Mouse (Mus musculus): ENCODE measurements around the gene Camta1. TPM values are rescaled to one million over a fixed set of nuclear protein-coding genes. Genes with fewer than 3 reads are reported as not detected.
A peak's percentile ranks its signal among the peaks of the same experiment; 100 is the strongest.

Camta1 gene
- total RNA-seq, 2 experiments from 2014 or later = 66.1 to 84.1 TPM

GRCm38 (mm10) chr4:151876400-151876799 lies 14.7 kb upstream of the Camta1 start:
- intact Hi-C loops (cut with DNase I; ENCODE audit: low total_unique reads) = no loop called here

GRCm38 (mm10) chr4:151863511-151863910 lies 1.8 kb upstream of the Camta1 start:
- no peak for DNase-seq
- intact Hi-C loops (cut with DNase I; ENCODE audit: low total_unique reads) = loop anchor here (10.0 kb wide), 1 partner anchor 61 kb away; no protein-coding TSS in a partner anchor

More at GRCm38 (mm10) chr4:151876400-151876799, 14.7 kb upstream of the Camta1 start:
- no peak for DNase-seq

- intact Hi-C loops (cut with DNase I; ENCODE audit: low total_unique reads) = loop anchor here (10.0 kb wide), 1 partner anchor 63 kb away; no protein-coding TSS in a partner anchor
- DNase-seq = no peak
Measured at GRCm38 (mm10) chr4:151861471-151861805, 238 bp downstream of the Camta1 start.

GRCm38 (mm10) chr4:151860441-151861331 lies 990 bp downstream of the Camta1 start:
- intact Hi-C loops (cut with DNase I; ENCODE audit: low total_unique reads) = loop anchor here (10.0 kb wide), 1 partner anchor 64 kb away; no protein-coding TSS in a partner anchor

GRCm38 (mm10) chr4:151859275-151859674 lies 2.4 kb downstream of the Camta1 start:
- intact Hi-C loops (cut with DNase I; ENCODE audit: low total_unique reads) = loop anchor here (5.0 to 10.0 kb wide), 2 partner anchors 247 to 704 kb away; no protein-coding TSS in a partner anchor
- DNase-seq = no peak

More at GRCm38 (mm10) chr4:151860441-151861331, 990 bp downstream of the Camta1 start:
- peak; percentile 42 for DNase-seq

GRCm38 (mm10) chr4:151853949-151854348 lies 7.7 kb downstream of the Camta1 start:
- intact Hi-C loops (cut with DNase I; ENCODE audit: low total_unique reads) = loop anchor here (5.0 to 10.0 kb wide), 2 partner anchors 77 to 699 kb away; no protein-coding TSS in a partner anchor
- no peak for DNase-seq

- intact Hi-C loops (cut with DNase I; ENCODE audit: low total_unique reads) = loop anchor here (5.0 to 10.0 kb wide), 2 partner anchors 74 to 696 kb away; no protein-coding TSS in a partner anchor
- peak; percentile 26 for DNase-seq
Measured at GRCm38 (mm10) chr4:151851179-151851578, 10.5 kb downstream of the Camta1 start.

GRCm38 (mm10) chr4:151842591-151842990 lies 19.1 kb downstream of the Camta1 start:
- intact Hi-C loops (cut with DNase I; ENCODE audit: low total_unique reads) = no loop called here
- no peak for DNase-seq

- DNase-seq = no peak
- intact Hi-C loops (cut with DNase I; ENCODE audit: low total_unique reads) = no loop called here
Measured at GRCm38 (mm10) chr4:151838518-151838917, 23.2 kb downstream of the Camta1 start.

GRCm38 (mm10) chr4:151835860-151836259 lies 25.8 kb downstream of the Camta1 start:
- intact Hi-C loops (cut with DNase I; ENCODE audit: low total_unique reads) = no loop called here
- no peak for DNase-seq

- no peak for DNase-seq
- intact Hi-C loops (cut with DNase I; ENCODE audit: low total_unique reads) = no loop called here
Measured at GRCm38 (mm10) chr4:151834536-151834935, 27.1 kb downstream of the Camta1 start.

GRCm38 (mm10) chr4:151833940-151834449 lies 27.7 kb downstream of the Camta1 start:
- no peak for DNase-seq
- intact Hi-C loops (cut with DNase I; ENCODE audit: low total_unique reads) = no loop called here

- no peak for DNase-seq
- intact Hi-C loops (cut with DNase I; ENCODE audit: low total_unique reads) = no loop called here
Measured at GRCm38 (mm10) chr4:151827840-151828239, 33.8 kb downstream of the Camta1 start.

- DNase-seq = no peak
- intact Hi-C loops (cut with DNase I; ENCODE audit: low total_unique reads) = no loop called here
Measured at GRCm38 (mm10) chr4:151827356-151827755, 34.3 kb downstream of the Camta1 start.

GRCm38 (mm10) chr4:151823963-151824362 lies 37.7 kb downstream of the Camta1 start:
- intact Hi-C loops (cut with DNase I; ENCODE audit: low total_unique reads) = no loop called here
- DNase-seq = peak; percentile 13

GRCm38 (mm10) chr4:151822986-151823385 lies 38.7 kb downstream of the Camta1 start:
- DNase-seq = no peak

GRCm38 (mm10) chr4:151817981-151818766 lies 43.5 kb downstream of the Camta1 start:
- DNase-seq = no peak
- intact Hi-C loops (cut with DNase I; ENCODE audit: low total_unique reads) = no loop called here

More at GRCm38 (mm10) chr4:151822986-151823385, 38.7 kb downstream of the Camta1 start:
- intact Hi-C loops (cut with DNase I; ENCODE audit: low total_unique reads) = no loop called here

- intact Hi-C loops (cut with DNase I; ENCODE audit: low total_unique reads) = no loop called here
- DNase-seq = no peak
Measured at GRCm38 (mm10) chr4:151813711-151814110, 48.0 kb downstream of the Camta1 start.

GRCm38 (mm10) chr4:151805685-151806084 lies 56.0 kb downstream of the Camta1 start:
- intact Hi-C loops (cut with DNase I; ENCODE audit: low total_unique reads) = no loop called here
- DNase-seq = no peak

GRCm38 (mm10) chr4:151805046-151805445 lies 56.6 kb downstream of the Camta1 start:
- intact Hi-C loops (cut with DNase I; ENCODE audit: low total_unique reads) = no loop called here
- no peak for DNase-seq

All from gastrocnemius, postnatal 14 days (tissue).